Mouse (Mus musculus): ENCODE measurements around the gene Etfbkmt. TPM values are rescaled to one million over a fixed set of nuclear protein-coding genes. Genes with fewer than 3 reads are reported as not detected.
"Not testable (repeated sequence)": the region's sequence is repeated elsewhere in the genome, so short reads cannot be mapped to it uniquely, and the experiment has no call there.

The Etfbkmt gene
- polyA plus RNA-seq, 1 experiment, result 6.2 TPM

- no peak for TF ChIP-seq POLR2A (IDR thresholded peaks at IDR 0.05; ENCODE audit: control insufficient read depth, extremely low read depth, insufficient read depth, low read length, poor library complexity)
- no peak for TF ChIP-seq CTCF (IDR thresholded peaks at IDR 0.05; ENCODE audit: borderline replicate concordance, control insufficient read depth, extremely low read depth, insufficient read depth, low read length, poor library complexity)
- Histone ChIP-seq H3K36me3 (ENCODE audit: control insufficient read depth, insufficient read depth, low read length) (no peaks in the 10 kb centered on the region; the same call in 1 of the 2 replicates), H3K4me3 (ENCODE audit: control insufficient read depth, insufficient read depth, low read length) (no peak overlapping the region), H3K27ac (ENCODE audit: control insufficient read depth, insufficient read depth, low read length) (no peak overlapping the region), H3K4me1 (replicated peaks; ENCODE audit: control insufficient read depth, insufficient read depth, low read length) (no peaks in the 10 kb centered on the region), H3K27me3 (ENCODE audit: control insufficient read depth, insufficient read depth, low read length) (no peaks in the 10 kb centered on the region)
- no peak for DNase-seq
- 85% methylated on average over 8 of the region's 8 CpGs for WGBS
Observed at GRCm38 (mm10) chr6:149154116-149155030, 14.7 kb downstream of the Etfbkmt start.

- no peak overlapping the region for H3K4me3 ChIP-seq (ENCODE audit: control insufficient read depth, insufficient read depth, low read length)
- H3K27me3 ChIP-seq (ENCODE audit: control insufficient read depth, insufficient read depth, low read length), result no peaks in the 10 kb centered on the region
- no peak overlapping the region for H3K27ac ChIP-seq (ENCODE audit: control insufficient read depth, insufficient read depth, low read length)
- H3K36me3 ChIP-seq (ENCODE audit: control insufficient read depth, insufficient read depth, low read length), result no peaks in the 10 kb centered on the region; the same call in 1 of the 2 replicates
- no peak for TF ChIP-seq CTCF (IDR thresholded peaks at IDR 0.05; ENCODE audit: borderline replicate concordance, control insufficient read depth, extremely low read depth, insufficient read depth, low read length, poor library complexity)
- no peak for TF ChIP-seq POLR2A (IDR thresholded peaks at IDR 0.05; ENCODE audit: control insufficient read depth, extremely low read depth, insufficient read depth, low read length, poor library complexity)
- WGBS, result 76% methylated on average over 3 of the region's 3 CpGs
- no peak for DNase-seq
- H3K4me1 ChIP-seq (replicated peaks; ENCODE audit: control insufficient read depth, insufficient read depth, low read length), result no peaks in the 10 kb centered on the region
Observed at GRCm38 (mm10) chr6:149155031-149155841, 15.6 kb downstream of the Etfbkmt start.

- WGBS, result 97% methylated on average over 4 of the region's 4 CpGs
- H3K27ac ChIP-seq (ENCODE audit: control insufficient read depth, insufficient read depth, low read length); DNase-seq: not testable (repeated sequence)
Observed at GRCm38 (mm10) chr6:149167038-149167437, 27.4 kb downstream of the Etfbkmt start.

GRCm38 (mm10) chr6:149167672-149168071 is 28.0 kb downstream of the Etfbkmt start:
- WGBS, result 100% methylated on average over 1 of the region's 1 CpGs
- H3K4me3 ChIP-seq (ENCODE audit: control insufficient read depth, insufficient read depth, low read length), result no peak overlapping the region
- no peak for TF ChIP-seq CTCF (IDR thresholded peaks at IDR 0.05; ENCODE audit: borderline replicate concordance, control insufficient read depth, extremely low read depth, insufficient read depth, low read length, poor library complexity)
- TF ChIP-seq POLR2A (IDR thresholded peaks at IDR 0.05; ENCODE audit: control insufficient read depth, extremely low read depth, insufficient read depth, low read length, poor library complexity), result no peak
- H3K27ac ChIP-seq (ENCODE audit: control insufficient read depth, insufficient read depth, low read length), result no peak overlapping the region
- no peak for DNase-seq
- H3K4me1 ChIP-seq (replicated peaks; ENCODE audit: control insufficient read depth, insufficient read depth, low read length), result no peaks in the 10 kb centered on the region
- H3K36me3 ChIP-seq (ENCODE audit: control insufficient read depth, insufficient read depth, low read length), result peaks cover 9% of the 10 kb centered on the region
- H3K27me3 ChIP-seq (ENCODE audit: control insufficient read depth, insufficient read depth, low read length), result no peaks in the 10 kb centered on the region

More at GRCm38 (mm10) chr6:149167038-149167437, 27.4 kb downstream of the Etfbkmt start:
- H3K27me3 ChIP-seq (ENCODE audit: control insufficient read depth, insufficient read depth, low read length); H3K4me3 ChIP-seq (ENCODE audit: control insufficient read depth, insufficient read depth, low read length); H3K36me3 ChIP-seq (ENCODE audit: control insufficient read depth, insufficient read depth, low read length); H3K4me1 ChIP-seq (replicated peaks; ENCODE audit: control insufficient read depth, insufficient read depth, low read length): not testable (repeated sequence)

- WGBS, result 98% methylated on average over 2 of the region's 2 CpGs
- H3K27ac ChIP-seq (ENCODE audit: control insufficient read depth, insufficient read depth, low read length), result no peak overlapping the region
- H3K4me1 ChIP-seq (replicated peaks; ENCODE audit: control insufficient read depth, insufficient read depth, low read length), result no peaks in the 10 kb centered on the region
- peaks cover 9% of the 10 kb centered on the region for H3K36me3 ChIP-seq (ENCODE audit: control insufficient read depth, insufficient read depth, low read length)
- no peak overlapping the region for H3K4me3 ChIP-seq (ENCODE audit: control insufficient read depth, insufficient read depth, low read length)
- H3K27me3 ChIP-seq (ENCODE audit: control insufficient read depth, insufficient read depth, low read length), result no peaks in the 10 kb centered on the region
- DNase-seq, result no peak
- TF ChIP-seq POLR2A (IDR thresholded peaks at IDR 0.05; ENCODE audit: control insufficient read depth, extremely low read depth, insufficient read depth, low read length, poor library complexity) (no peak), CTCF (IDR thresholded peaks at IDR 0.05; ENCODE audit: borderline replicate concordance, control insufficient read depth, extremely low read depth, insufficient read depth, low read length, poor library complexity) (no peak)
Observed at GRCm38 (mm10) chr6:149168436-149168835, 28.8 kb downstream of the Etfbkmt start.

GRCm38 (mm10) chr6:149169965-149170364 is 30.3 kb downstream of the Etfbkmt start:
- H3K4me3 ChIP-seq (ENCODE audit: control insufficient read depth, insufficient read depth, low read length); DNase-seq; H3K27ac ChIP-seq (ENCODE audit: control insufficient read depth, insufficient read depth, low read length); H3K36me3 ChIP-seq (ENCODE audit: control insufficient read depth, insufficient read depth, low read length); H3K4me1 ChIP-seq (replicated peaks; ENCODE audit: control insufficient read depth, insufficient read depth, low read length); H3K27me3 ChIP-seq (ENCODE audit: control insufficient read depth, insufficient read depth, low read length): not testable (repeated sequence)
- 99% methylated on average over 4 of the region's 4 CpGs for WGBS

All from thymus, adult 2 months (tissue).